Mouse (Mus musculus) testis, adult 2 months (tissue): ENCODE measurements around the gene Fam72a. TPM values are rescaled to one million over a fixed set of nuclear protein-coding genes. Genes with fewer than 3 reads are reported as not detected.

Source experiments
- H3K27ac ChIP-seq: fragments of 200-500 bp; 2 replicates; pipeline ENCODE4 v1.5.1; 2012; ENCODE audit warnings: low read depth, low read length; ENCODE audit not compliant: control insufficient read depth, insufficient read depth
- H3K27me3 ChIP-seq: fragments of 200-500 bp; 2 replicates; pipeline ENCODE4 v1.6.1; 2012; ENCODE audit warnings: mild to moderate bottlenecking, low read length, moderate library complexity; ENCODE audit not compliant: control insufficient read depth, insufficient read depth
- H3K36me3 ChIP-seq: fragments of 200-500 bp; 2 replicates; pipeline ENCODE4 v1.6.1; 2012; ENCODE audit warnings: mild to moderate bottlenecking, low read length; ENCODE audit not compliant: control insufficient read depth, insufficient read depth
- H3K4me1 ChIP-seq: fragments of 200-500 bp; 2 replicates; pipeline ENCODE4 v1.6.1; 2012; ENCODE audit warnings: low read length; ENCODE audit not compliant: control insufficient read depth, insufficient read depth
- H3K4me3 ChIP-seq: fragments of 200-500 bp; 2 replicates; pipeline ENCODE4 v1.5.1; 2012; ENCODE audit warnings: low read depth, mild to moderate bottlenecking, low read length, moderate library complexity, mixed read lengths; ENCODE audit not compliant: control insufficient read depth
- CTCF ChIP-seq: fragments of 200-500 bp; IDR thresholded peaks from 2 replicates; pipeline ENCODE4 v1.5.1; 2012; ENCODE audit warnings: low read depth, mild to moderate bottlenecking, inconsistent platforms, low read length, moderate library complexity; ENCODE audit not compliant: control insufficient read depth, insufficient read depth, insufficient replicate concordance
- POLR2A ChIP-seq: fragments of 200-500 bp; IDR thresholded peaks from 2 replicates; pipeline ENCODE4 v1.6.1; 2012; ENCODE audit warnings: low read depth, mild to moderate bottlenecking, inconsistent platforms, low read length, moderate library complexity; ENCODE audit not compliant: control insufficient read depth
- polyA plus RNA-seq: library from polyadenylated mRNA; depleted of rRNA; stranded (reverse); fragments of >200 nt; gene quantifications from 2 replicates; pipeline ENCODE4 v1.2.3, GENCODE M21; 2012

The Fam72a gene
- polyA plus RNA-seq, 1 experiment = 1.3 TPM

GRCm38 (mm10) chr1:131528561-131529166 lies 961 bp downstream of the Fam72a start:
- Histone ChIP-seq H3K4me3 (peak overlapping the region; percentile 94; the same call in 1 of the 2 replicates), H3K27me3 (no peaks in the 10 kb centered on the region), H3K36me3 (no peaks in the 10 kb centered on the region), H3K4me1 (peaks cover 7% of the 10 kb centered on the region), H3K27ac (peak overlapping the region; percentile 95)
- TF ChIP-seq CTCF (no peak), POLR2A (no peak)

DNA sequence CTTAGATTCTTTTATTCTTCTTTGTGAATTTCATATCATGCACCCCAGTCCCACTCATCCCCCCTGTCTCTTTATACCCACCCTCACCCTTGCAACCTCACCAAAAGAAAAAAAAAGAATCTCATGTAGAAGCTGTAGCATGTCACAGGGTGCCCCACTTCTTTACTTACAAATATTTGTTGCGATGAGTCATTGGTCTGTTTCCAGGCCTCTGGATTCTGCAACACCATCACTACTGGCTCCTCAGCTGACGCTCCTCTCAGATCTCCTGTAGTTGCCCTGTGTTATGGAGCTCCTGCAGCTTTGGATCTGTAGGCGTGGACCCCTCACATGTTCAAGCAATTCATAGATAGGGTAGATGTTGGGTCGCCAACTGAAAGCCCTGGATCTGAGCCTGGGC lies 12.1 kb downstream of the Fam72a start:
- no peaks in the 10 kb centered on the region for H3K27me3 ChIP-seq
- no peaks in the 10 kb centered on the region for H3K4me1 ChIP-seq
- TF ChIP-seq CTCF (no peak), POLR2A (no peak)
- no peaks in the 10 kb centered on the region; the same call in 1 of the 2 replicates for H3K36me3 ChIP-seq
- no peak overlapping the region for H3K27ac ChIP-seq
- no peak overlapping the region for H3K4me3 ChIP-seq

DNA sequence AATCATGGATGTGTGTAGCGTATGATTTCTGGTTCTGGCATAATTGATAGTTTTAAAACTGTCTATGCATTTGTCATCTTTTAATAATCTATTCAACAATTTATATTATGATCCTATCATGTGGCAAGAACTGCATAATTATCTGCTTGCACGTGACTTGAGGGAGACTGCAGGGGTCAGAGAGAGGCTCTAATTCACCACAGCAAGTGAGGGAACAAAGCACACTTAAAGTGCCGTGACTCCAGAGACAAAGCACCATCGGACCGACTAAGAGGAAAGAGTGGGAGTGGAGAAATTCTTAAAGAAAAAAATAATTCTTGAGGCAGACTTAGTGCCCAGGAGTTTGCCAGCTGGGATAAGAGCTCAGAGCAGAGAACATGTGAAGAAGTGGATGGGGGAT lies 13.1 kb downstream of the Fam72a start:
- no peak overlapping the region for H3K4me3 ChIP-seq
- TF ChIP-seq POLR2A (no peak), CTCF (no peak)
- no peaks in the 10 kb centered on the region for H3K36me3 ChIP-seq
- H3K4me1 ChIP-seq = no peaks in the 10 kb centered on the region
- H3K27me3 ChIP-seq = no peaks in the 10 kb centered on the region
- no peak overlapping the region for H3K27ac ChIP-seq

DNA sequence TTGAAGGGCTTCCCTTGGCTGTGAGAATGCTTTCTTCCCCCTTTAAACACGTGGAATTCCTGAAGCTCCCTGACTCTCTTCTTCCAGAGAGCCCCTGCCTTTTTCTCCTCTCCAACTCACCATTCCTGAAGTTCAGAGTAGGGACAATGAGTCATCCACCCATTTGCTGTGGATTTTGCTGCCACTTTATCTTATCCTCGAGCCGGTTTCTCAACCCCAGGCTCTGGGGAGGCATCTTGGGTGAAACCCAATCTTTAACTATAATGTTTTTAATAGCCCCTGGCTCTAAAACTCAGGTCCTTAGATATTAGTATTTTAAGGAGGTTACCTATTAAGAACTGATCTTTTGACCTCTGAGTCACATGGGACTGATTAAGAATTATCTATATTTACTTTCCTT lies 13.7 kb downstream of the Fam72a start:
- Histone ChIP-seq H3K4me3 (no peak overlapping the region), H3K27ac (no peak overlapping the region), H3K27me3 (no peaks in the 10 kb centered on the region), H3K4me1 (no peaks in the 10 kb centered on the region), H3K36me3 (no peaks in the 10 kb centered on the region)
- TF ChIP-seq CTCF = no peak
- no peak for TF ChIP-seq POLR2A

DNA sequence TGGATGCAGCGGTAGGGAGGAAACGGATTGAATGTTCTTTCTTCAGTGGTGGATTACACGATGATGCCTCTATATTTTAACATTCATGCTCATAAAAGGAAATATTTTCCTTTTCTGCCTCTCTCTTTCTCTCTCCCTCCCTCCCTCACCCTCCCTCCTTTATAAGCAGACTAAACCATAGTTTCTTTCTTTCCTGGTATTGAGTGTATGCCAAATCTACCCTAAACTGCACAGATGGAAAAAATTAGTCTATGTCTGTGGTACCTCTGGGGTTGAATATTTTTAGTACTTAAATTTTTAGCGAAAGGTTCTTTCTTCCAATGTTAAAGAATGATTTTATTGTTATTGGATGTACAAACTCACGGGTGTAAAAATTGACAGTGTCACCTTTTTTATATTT lies 14.2 kb downstream of the Fam72a start:
- Histone ChIP-seq H3K36me3 (no peaks in the 10 kb centered on the region), H3K27ac (no peak overlapping the region), H3K27me3 (no peaks in the 10 kb centered on the region), H3K4me3 (no peak overlapping the region), H3K4me1 (no peaks in the 10 kb centered on the region)
- TF ChIP-seq POLR2A = no peak
- TF ChIP-seq CTCF = no peak

- Histone ChIP-seq H3K27ac (no peak overlapping the region), H3K27me3 (no peaks in the 10 kb centered on the region), H3K4me3 (no peak overlapping the region), H3K36me3 (no peaks in the 10 kb centered on the region), H3K4me1 (no peaks in the 10 kb centered on the region)
- TF ChIP-seq POLR2A (no peak), CTCF (no peak)
These were observed 16.3 kb downstream of the Fam72a start for GRCm38 (mm10) chr1:131543886-131544565.

GRCm38 (mm10) chr1:131546798-131547690 lies 19.3 kb downstream of the Fam72a start:
- TF ChIP-seq CTCF (no peak), POLR2A (no peak)
- no peaks in the 10 kb centered on the region for H3K4me1 ChIP-seq
- no peaks in the 10 kb centered on the region for H3K36me3 ChIP-seq
- H3K27me3 ChIP-seq = no peaks in the 10 kb centered on the region
- no peak overlapping the region for H3K4me3 ChIP-seq
- no peak overlapping the region for H3K27ac ChIP-seq
